Mouse (Mus musculus): ENCODE data around the gene 1700030K09Rik. TPM values are rescaled to one million over a fixed set of nuclear protein-coding genes. Genes with fewer than 3 reads are reported as not detected.

Gene 1700030K09Rik
- polyA plus RNA-seq, 1 experiment from 2014 or later = 14.3 TPM

DNA sequence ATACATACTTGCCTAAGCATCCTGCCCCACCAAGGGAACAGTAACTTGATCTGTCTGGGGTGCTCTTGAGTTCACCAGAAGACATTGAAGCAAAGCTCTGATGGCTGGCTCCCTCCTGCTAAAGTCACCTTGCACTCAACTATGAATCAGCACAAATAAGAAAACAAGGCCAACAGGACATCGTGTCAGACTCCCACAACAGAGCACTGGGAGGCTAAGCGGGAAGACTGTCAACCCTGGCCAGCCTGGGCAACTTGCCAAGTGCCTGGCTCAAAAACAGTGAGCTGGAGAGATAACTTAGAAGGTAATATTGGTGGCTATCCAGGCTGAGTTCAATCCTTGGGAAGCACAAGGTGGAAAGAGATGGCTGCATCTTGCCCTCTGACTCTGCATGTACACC is 8.7 kb upstream of the 1700030K09Rik start:
- H3K27ac ChIP-seq = no peak overlapping the region
- no peaks in the 10 kb centered on the region for H3K27me3 ChIP-seq (ENCODE audit: poor library complexity, severe bottlenecking)
- no peaks in the 10 kb centered on the region for H3K9me3 ChIP-seq
- H3K4me1 ChIP-seq = no peaks in the 10 kb centered on the region
- H3K36me3 ChIP-seq (replicated peaks) = no peaks in the 10 kb centered on the region
- H3K4me3 ChIP-seq = no peak overlapping the region
- DNase-seq (ENCODE audit: extremely low spot score, low spot score) = no peak
- 80% methylated on average over 2 of the region's 2 CpGs for WGBS

DNA sequence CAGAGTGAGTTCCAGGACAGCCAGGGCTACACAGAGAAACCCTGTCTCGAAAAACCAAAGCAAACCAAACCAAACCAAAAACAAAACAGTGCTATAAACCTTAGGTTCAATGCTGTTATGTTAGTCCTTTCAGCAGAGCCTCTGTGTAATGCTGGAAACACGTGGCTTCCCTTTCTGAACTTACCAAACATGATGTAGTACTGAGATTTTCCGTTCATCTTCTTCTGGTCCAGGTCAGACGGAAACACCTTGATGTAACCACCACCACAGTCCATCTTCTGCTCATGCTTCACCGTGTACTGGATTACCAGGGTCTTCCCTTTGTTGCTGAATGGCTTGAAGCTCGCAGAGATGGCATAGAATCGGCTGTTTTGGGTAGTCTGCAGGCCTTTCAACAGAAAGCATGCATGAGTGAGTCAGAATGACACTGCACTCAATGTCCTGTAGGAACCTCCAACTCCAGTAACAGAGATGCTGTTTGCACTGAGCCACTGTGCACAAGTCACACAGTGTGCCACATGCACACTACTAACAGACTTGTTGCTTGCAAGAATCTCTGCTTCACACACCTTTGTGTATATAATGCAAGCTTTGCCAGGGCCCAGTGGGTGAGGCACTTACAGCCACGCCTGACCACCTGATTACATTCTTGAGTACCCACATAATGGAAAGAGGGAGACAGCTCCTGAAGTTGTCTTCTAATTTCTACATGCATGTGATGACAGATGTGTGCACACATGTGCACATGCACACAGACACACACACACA is 5.2 kb upstream of the 1700030K09Rik start:
- WGBS = 76% methylated on average over 8 of the region's 8 CpGs
- Histone ChIP-seq H3K4me1 (peaks cover 6% of the 10 kb centered on the region), H3K27ac (no peak overlapping the region), H3K27me3 (ENCODE audit: poor library complexity, severe bottlenecking) (no peaks in the 10 kb centered on the region), H3K36me3 (replicated peaks) (no peaks in the 10 kb centered on the region), H3K9me3 (no peaks in the 10 kb centered on the region), H3K4me3 (no peak overlapping the region)
- DNase-seq (ENCODE audit: extremely low spot score, low spot score) = no peak

DNA sequence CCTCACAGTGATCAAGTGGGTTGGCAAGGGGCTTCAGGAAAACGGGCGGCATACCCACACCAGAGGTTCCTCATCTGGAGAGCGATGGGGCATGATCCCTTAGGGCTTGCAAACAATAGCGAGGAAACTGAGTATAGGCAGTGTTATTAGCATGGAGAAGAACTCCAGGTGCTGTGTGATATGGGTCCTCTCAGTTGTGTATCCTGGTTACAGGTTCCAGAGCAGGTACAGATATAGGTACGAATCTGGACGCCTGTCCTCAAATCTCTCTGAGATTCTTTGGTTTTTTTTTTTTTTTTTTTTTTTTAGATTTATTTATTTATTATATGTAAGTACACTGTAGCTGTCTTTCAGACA is 292 bp downstream of the 1700030K09Rik start:
- H3K9me3 ChIP-seq = no peaks in the 10 kb centered on the region
- peaks cover 10% of the 10 kb centered on the region for H3K4me1 ChIP-seq
- WGBS = 43% methylated on average over 6 of the region's 6 CpGs
- H3K36me3 ChIP-seq (replicated peaks) = peaks cover 26% of the 10 kb centered on the region
- H3K27ac ChIP-seq = peak overlapping the region; percentile 89
- no peaks in the 10 kb centered on the region for H3K27me3 ChIP-seq (ENCODE audit: poor library complexity, severe bottlenecking)
- peak overlapping the region; percentile 53 for H3K4me3 ChIP-seq
- DNase-seq (ENCODE audit: extremely low spot score, low spot score) = no peak

DNA sequence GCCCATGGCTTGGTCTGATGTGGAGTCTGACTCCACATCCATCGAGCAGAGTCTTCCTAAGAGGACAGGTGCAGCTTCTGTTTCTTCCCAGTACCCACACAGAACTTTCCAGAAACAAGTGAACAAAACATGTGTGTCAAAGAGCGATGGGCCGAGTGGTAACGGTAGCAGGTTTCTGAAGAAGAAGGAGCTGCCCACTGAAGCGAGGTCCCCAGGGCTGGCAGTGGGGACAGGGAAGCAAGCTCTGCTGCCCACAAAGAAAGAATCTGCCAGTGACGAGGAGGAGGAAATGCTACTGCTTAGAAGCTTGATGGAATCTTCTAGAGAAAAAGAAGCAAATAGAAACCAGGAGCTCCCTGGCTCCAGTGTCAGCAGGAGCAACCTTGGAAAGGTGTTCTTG is 1.4 kb downstream of the 1700030K09Rik start:
- Histone ChIP-seq H3K27ac (no peak overlapping the region), H3K27me3 (ENCODE audit: poor library complexity, severe bottlenecking) (no peaks in the 10 kb centered on the region), H3K36me3 (replicated peaks) (peaks cover 37% of the 10 kb centered on the region), H3K4me3 (no peak overlapping the region), H3K9me3 (no peaks in the 10 kb centered on the region), H3K4me1 (peaks cover 10% of the 10 kb centered on the region)
- DNase-seq (ENCODE audit: extremely low spot score, low spot score) = no peak
- WGBS = 94% methylated on average over 6 of the region's 6 CpGs

DNA sequence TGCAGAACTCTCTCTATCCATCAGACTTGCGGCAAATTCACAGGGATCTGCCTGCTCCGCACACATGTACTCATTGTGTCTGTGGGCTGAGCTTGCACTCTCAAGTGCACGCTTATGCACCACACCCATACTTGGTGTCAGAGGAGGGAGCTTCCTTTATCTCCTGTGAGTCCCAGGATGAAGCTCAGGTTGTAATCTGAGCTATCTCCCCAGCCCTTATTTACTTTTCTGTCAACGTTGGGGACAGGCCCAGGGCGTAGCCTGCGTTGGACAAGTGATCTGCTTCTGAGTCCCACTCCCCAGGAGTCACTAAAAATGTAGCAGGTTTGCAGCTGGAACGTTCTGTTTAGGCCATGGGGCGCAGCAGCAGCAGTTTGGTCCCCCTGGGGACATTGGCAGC is 7.8 kb downstream of the 1700030K09Rik start:
- Histone ChIP-seq H3K27me3 (ENCODE audit: poor library complexity, severe bottlenecking) (no peaks in the 10 kb centered on the region), H3K4me1 (no peaks in the 10 kb centered on the region), H3K9me3 (peaks cover 9% of the 10 kb centered on the region; the same call in 1 of the 2 replicates), H3K27ac (no peak overlapping the region), H3K4me3 (no peak overlapping the region), H3K36me3 (replicated peaks) (peaks cover 83% of the 10 kb centered on the region)
- 91% methylated on average over 8 of the region's 8 CpGs for WGBS
- DNase-seq (ENCODE audit: extremely low spot score, low spot score) = no peak

DNA sequence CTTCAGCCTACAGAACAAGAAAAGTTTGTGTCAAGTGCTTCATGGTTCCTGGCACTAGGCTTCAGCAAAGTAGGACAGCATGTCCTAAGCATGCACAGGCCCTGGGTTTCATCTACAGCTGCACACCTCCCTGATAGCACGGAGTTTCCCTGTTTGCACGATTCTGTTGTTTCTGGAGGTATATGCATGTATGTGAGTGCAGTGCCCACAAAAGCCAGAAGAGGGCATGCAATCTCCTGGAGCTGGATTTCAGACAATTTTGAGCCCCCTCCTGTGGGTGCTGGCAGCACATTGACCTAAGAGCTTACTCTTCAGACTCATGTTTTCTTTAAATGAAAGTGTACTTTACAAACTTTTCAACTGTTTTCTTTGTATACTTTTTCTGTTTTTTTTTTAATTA is 10.2 kb downstream of the 1700030K09Rik start:
- H3K27me3 ChIP-seq (ENCODE audit: poor library complexity, severe bottlenecking) = no peaks in the 10 kb centered on the region
- no peaks in the 10 kb centered on the region for H3K4me1 ChIP-seq
- 95% methylated on average over 2 of the region's 2 CpGs for WGBS
- peaks cover 80% of the 10 kb centered on the region for H3K36me3 ChIP-seq (replicated peaks)
- no peak overlapping the region for H3K4me3 ChIP-seq
- DNase-seq (ENCODE audit: extremely low spot score, low spot score) = no peak
- H3K9me3 ChIP-seq = peaks cover 9% of the 10 kb centered on the region; the same call in 1 of the 2 replicates
- H3K27ac ChIP-seq = no peak overlapping the region

DNA sequence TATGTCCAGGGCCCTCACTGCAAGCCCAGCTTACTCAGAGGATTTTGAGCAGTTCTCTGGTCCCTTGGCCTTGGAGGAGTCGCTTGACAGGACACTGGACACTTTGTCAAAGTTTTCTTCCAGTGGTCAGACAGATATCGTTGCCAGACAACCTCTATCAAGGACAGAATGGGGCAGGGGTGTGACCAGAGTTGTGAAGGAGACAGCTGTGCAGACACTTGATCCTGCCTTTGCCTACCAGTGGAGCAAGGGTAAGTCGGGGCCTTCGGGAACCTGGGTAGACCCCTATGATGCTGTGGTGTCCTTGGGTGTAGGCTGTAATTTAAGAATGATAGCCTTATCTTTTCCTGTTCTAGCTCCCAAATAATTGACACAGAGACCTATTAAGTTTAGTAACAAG is 11.6 kb downstream of the 1700030K09Rik start:
- Histone ChIP-seq H3K4me1 (no peaks in the 10 kb centered on the region), H3K27ac (no peak overlapping the region), H3K27me3 (ENCODE audit: poor library complexity, severe bottlenecking) (no peaks in the 10 kb centered on the region), H3K36me3 (replicated peaks) (peaks cover 80% of the 10 kb centered on the region), H3K4me3 (no peak overlapping the region), H3K9me3 (peaks cover 9% of the 10 kb centered on the region; the same call in 1 of the 2 replicates)
- WGBS = 92% methylated on average over 4 of the region's 4 CpGs
- no peak for DNase-seq (ENCODE audit: extremely low spot score, low spot score)

DNA sequence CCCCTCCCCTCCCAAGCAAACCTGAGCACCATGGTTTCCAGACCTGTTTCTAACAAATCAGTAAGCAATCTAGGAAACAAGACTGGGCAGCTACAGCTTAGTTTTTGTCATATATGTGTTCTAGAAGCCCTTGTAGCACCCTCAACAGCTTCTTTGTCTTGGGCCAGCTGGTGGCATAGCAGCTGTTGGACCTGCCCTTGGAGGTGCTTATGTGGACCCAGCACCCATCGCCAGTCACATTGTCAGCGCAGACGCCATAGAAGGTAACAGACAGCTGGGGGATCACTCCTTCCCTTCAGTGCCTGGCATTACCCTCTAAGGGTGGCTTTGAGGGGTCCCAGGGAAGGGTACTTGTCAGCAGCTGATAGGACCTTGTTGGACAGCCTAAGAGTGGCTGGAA is 14.1 kb downstream of the 1700030K09Rik start:
- H3K9me3 ChIP-seq = peaks cover 9% of the 10 kb centered on the region; the same call in 1 of the 2 replicates
- peaks cover 83% of the 10 kb centered on the region for H3K36me3 ChIP-seq (replicated peaks)
- no peak for DNase-seq (ENCODE audit: extremely low spot score, low spot score)
- WGBS = 91% methylated on average over 3 of the region's 3 CpGs
- H3K4me1 ChIP-seq = no peaks in the 10 kb centered on the region
- H3K4me3 ChIP-seq = no peak overlapping the region
- H3K27ac ChIP-seq = no peak overlapping the region
- no peaks in the 10 kb centered on the region for H3K27me3 ChIP-seq (ENCODE audit: poor library complexity, severe bottlenecking)

DNA sequence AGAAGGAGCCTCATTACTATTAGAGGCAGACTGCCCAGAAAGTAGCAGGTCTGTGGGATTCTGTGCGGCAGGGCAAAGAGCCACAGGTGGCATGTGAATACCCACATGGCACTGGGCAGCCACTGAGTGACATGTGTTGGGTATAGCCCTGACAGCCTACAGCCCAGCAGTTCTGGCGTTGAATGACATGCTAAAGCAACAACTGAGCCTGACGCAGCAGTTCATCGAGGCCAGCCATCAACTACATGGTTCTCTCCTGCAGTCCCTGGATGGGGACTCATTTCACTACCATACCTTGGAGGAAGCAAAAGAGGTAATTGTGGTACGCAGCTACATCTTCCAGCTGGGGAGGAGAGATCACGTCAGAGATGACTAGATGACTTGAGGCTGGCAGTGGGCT is 14.8 kb downstream of the 1700030K09Rik start:
- Histone ChIP-seq H3K9me3 (peaks cover 5% of the 10 kb centered on the region; the same call in 1 of the 2 replicates), H3K36me3 (replicated peaks) (peaks cover 83% of the 10 kb centered on the region), H3K27ac (no peak overlapping the region), H3K4me1 (no peaks in the 10 kb centered on the region), H3K27me3 (ENCODE audit: poor library complexity, severe bottlenecking) (no peaks in the 10 kb centered on the region), H3K4me3 (no peak overlapping the region)
- 87% methylated on average over 6 of the region's 6 CpGs for whole genome bisulfite sequencing
- DNase-seq (ENCODE audit: extremely low spot score, low spot score) = no peak

DNA sequence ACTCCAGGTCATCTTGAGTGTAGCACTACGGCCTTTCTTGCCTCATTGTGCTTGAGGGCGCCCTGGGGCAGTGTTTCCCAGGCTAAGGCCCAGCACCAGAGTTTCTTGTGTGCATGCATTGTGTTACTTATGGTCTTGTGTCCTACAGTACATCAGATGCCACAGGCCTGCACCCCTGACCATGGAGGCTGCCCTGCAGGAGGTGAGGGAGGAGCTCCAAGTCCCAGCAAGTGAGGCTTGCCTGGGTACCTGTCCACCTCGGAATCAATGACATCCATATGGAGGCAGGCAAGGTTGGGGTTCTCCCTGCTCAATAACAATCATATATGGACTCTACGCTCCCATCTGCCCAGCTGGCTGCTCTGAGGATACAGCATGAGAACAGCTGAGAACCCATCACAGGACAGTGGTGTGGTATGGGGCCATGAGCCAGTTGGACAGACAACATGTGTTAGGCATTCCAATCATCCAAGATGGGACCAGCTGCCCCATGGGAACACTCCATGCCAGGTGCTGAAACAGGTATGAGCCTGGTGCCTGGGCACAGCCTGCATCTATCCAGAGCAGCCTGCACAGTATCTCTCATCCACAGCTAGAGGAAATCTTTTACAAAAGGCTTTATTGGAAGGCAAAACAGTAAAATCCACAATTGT is 16.3 kb downstream of the 1700030K09Rik start:
- WGBS = 88% methylated on average over 4 of the region's 4 CpGs
- H3K4me1 ChIP-seq = no peaks in the 10 kb centered on the region

DNA sequence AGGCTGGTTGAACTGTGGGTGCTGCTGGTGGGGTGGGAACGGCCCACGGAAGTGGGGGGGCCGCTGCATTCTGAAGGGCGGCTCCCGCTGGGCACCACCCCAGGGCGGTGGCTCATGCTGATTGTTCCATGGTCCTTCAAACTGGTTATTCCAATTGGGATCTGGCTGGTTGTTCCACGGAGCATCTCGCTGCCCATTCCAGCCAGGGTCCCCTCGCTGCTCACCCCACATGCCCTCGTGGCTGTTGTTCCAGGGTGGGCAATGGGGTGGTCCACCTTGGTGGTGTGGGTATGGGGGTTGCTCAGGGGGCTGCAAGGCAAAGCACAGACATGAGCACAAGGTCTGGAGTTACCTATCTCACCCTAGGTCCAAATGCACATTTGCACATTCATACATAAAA is 20.5 kb downstream of the 1700030K09Rik start:
- DNase-seq (ENCODE audit: extremely low spot score, low spot score) = no peak
- Histone ChIP-seq H3K36me3 (replicated peaks) (peaks cover 100% of the 10 kb centered on the region), H3K27ac (no peak overlapping the region), H3K9me3 (no peaks in the 10 kb centered on the region), H3K4me3 (no peak overlapping the region), H3K4me1 (no peaks in the 10 kb centered on the region), H3K27me3 (ENCODE audit: poor library complexity, severe bottlenecking) (no peaks in the 10 kb centered on the region)
- whole genome bisulfite sequencing = 95% methylated on average over 10 of the region's 10 CpGs

More for the DNA sequence above, 16.3 kb downstream of the 1700030K09Rik start:
- Histone ChIP-seq H3K27ac (no peak overlapping the region), H3K36me3 (replicated peaks) (peaks cover 83% of the 10 kb centered on the region), H3K27me3 (ENCODE audit: poor library complexity, severe bottlenecking) (no peaks in the 10 kb centered on the region), H3K9me3 (no peaks in the 10 kb centered on the region), H3K4me3 (no peak overlapping the region)
- no peak for DNase-seq (ENCODE audit: extremely low spot score, low spot score)

DNA sequence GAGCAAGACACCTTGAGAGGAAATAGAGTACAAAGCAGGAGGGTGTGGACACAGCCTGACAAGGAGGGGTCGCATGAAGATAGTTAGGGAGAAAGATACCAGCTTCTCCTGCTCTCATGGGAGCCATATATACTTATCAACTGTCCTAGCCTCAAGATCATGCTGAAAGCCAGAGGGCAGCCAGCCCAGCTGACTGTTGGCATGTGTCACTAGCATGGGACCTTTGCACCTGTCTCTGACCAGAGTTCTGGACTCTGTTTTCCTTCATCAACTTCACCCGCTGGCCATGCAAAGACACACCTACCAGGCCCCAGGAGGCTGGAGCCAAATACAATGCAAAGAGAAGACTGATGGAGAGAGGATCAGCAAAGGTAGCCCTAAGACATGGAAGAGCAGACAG is 25.6 kb downstream of the 1700030K09Rik start:
- WGBS = 84% methylated on average over 2 of the region's 2 CpGs
- Histone ChIP-seq H3K27ac (no peak overlapping the region), H3K9me3 (no peaks in the 10 kb centered on the region), H3K4me3 (no peak overlapping the region), H3K4me1 (peaks cover 14% of the 10 kb centered on the region), H3K27me3 (ENCODE audit: poor library complexity, severe bottlenecking) (no peaks in the 10 kb centered on the region), H3K36me3 (replicated peaks) (peaks cover 94% of the 10 kb centered on the region)
- no peak for DNase-seq (ENCODE audit: extremely low spot score, low spot score)

DNA sequence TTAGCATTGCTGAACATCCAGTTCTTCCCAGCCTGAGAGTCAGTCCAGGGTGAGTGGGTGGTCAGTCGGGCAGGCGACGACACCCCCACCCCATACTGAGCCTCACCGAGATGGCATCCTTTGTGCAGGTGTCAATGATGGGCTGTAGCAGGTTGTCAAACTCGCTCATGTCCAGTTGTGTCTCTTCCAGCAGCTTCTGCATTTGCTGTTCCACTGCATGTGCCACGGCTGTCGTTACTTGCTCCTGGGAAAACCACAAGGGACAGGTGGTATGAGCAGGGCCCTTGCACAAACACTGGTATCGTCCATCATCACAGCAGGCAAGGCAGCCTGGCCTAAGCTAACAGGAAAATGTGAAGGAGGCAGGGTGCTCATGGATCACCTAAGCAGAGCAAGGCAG is 26.3 kb downstream of the 1700030K09Rik start:
- Histone ChIP-seq H3K9me3 (no peaks in the 10 kb centered on the region), H3K27me3 (ENCODE audit: poor library complexity, severe bottlenecking) (no peaks in the 10 kb centered on the region), H3K4me1 (peaks cover 16% of the 10 kb centered on the region), H3K4me3 (no peak overlapping the region), H3K27ac (no peak overlapping the region), H3K36me3 (replicated peaks) (peaks cover 86% of the 10 kb centered on the region)
- WGBS = 94% methylated on average over 8 of the region's 8 CpGs
- no peak for DNase-seq (ENCODE audit: extremely low spot score, low spot score)

All from forebrain, embryonic 10.5 days (tissue).